Mouse (Mus musculus): ENCODE measurements around the gene Macrod2.

Gene Macrod2

GRCm38 (mm10) chr2:140570874-140571273 is 175.8 kb downstream of the Macrod2 start:
- DNase-seq (ENCODE audit: low spot score in 2 of 2) = no peak

DNA sequence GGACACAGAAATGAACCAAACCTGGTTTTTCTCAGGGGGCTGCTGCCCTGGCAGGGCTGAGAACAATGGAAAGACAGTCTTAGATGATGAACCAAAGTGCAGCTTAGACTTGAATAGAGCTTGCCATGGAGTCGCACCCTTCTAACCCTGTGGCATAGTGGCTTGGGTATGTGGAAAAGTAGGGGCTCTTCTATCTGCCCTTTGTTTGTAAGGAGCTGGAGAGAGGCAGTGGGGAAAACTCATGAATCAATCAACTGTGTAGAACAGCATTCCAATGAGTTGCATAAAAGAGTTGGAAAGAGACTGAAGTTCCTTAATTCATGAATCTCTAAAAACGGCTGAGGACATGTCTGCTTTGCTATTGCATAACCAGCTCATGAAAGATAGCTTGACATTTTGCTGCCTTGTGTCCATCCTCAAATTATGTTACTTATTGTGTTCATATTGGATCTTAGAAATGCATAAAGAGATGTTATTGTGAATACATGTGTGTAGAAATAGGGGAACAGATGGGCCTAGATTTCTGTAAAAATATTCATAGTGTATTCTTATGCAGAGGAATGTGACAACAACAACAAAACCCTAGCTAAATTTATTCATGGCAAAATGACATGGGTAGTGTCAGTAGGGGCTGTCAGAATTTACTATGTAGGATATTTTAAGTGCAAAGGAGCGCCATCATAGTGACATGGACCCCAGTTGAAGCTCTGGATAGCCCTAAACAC is 197.6 kb downstream of the Macrod2 start:
- no peak for DNase-seq (ENCODE audit: low spot score in 2 of 2)

GRCm38 (mm10) chr2:140596906-140597305 is 201.8 kb downstream of the Macrod2 start:
- no peak for DNase-seq (ENCODE audit: low spot score in 2 of 2)

DNA sequence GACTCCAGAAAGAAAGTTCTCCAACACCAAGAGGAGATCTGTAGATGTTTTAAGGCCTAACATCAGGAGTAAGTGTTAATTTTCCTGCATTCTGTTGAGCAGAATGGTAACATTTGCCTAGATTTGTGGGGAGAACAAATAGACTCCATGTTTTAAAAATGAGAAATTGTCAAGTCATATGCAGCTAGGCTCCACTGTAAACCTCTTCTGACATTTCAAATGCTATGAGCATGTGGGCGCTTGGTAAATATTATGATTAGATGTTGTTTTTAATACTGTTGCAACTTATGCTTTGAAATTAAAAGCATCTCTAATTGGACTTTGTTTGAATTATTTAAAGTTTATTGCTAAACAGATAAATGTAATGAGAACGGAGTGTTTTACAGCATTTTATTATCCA is 220.3 kb downstream of the Macrod2 start:
- no peak for DNase-seq (ENCODE audit: low spot score in 2 of 2)

GRCm38 (mm10) chr2:140621730-140622337 is 226.7 kb downstream of the Macrod2 start:
- no peak for DNase-seq (ENCODE audit: low spot score in 2 of 2)

GRCm38 (mm10) chr2:140653481-140653880 is 258.4 kb downstream of the Macrod2 start:
- DNase-seq (ENCODE audit: low spot score in 2 of 2) = no peak

DNA sequence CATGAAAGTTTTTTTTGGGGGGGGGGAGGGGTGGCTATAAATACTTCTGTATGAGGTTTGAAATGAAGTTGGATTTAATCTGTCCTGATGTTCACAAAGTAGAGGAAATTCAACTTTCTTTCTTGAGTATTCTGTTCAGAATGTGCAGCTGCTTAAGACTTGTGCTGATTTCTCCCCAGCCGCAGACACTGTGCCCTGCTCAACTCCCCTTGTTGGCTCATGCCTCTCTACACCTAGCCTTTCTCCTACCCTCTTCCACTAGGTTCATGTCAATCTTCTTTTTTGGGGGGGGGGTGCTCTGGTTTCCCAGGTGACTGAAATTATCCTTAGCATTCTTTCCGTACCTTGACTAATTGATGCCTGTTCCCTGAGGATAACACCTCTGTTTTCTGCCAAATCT is 258.9 kb downstream of the Macrod2 start:
- DNase-seq (ENCODE audit: low spot score in 2 of 2) = no peak

- DNase-seq (ENCODE audit: low spot score in 2 of 2) = no peak
Measured at GRCm38 (mm10) chr2:140662673-140663072, 267.6 kb downstream of the Macrod2 start.

DNA sequence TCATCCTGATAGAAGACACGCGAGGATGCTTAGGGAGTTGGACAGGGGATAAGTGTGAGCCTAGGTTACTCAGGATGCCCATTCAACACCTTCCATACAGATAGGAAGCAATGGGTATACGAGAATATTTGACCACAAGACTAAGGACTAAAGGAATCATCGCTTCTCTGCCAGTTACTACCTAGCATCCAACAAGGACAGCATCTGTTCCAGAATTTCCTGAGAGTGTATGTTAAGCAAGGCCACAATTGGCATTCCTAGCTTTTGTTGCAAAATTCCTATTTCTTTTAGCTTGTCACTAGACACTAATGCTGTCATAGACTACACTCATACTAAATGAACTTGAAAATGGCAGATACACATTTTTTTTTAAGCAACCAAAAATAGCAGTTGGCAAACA is 269.3 kb downstream of the Macrod2 start:
- DNase-seq (ENCODE audit: low spot score in 2 of 2) = no peak

GRCm38 (mm10) chr2:140666846-140667245 is 271.7 kb downstream of the Macrod2 start:
- no peak for DNase-seq (ENCODE audit: low spot score in 2 of 2)

DNA sequence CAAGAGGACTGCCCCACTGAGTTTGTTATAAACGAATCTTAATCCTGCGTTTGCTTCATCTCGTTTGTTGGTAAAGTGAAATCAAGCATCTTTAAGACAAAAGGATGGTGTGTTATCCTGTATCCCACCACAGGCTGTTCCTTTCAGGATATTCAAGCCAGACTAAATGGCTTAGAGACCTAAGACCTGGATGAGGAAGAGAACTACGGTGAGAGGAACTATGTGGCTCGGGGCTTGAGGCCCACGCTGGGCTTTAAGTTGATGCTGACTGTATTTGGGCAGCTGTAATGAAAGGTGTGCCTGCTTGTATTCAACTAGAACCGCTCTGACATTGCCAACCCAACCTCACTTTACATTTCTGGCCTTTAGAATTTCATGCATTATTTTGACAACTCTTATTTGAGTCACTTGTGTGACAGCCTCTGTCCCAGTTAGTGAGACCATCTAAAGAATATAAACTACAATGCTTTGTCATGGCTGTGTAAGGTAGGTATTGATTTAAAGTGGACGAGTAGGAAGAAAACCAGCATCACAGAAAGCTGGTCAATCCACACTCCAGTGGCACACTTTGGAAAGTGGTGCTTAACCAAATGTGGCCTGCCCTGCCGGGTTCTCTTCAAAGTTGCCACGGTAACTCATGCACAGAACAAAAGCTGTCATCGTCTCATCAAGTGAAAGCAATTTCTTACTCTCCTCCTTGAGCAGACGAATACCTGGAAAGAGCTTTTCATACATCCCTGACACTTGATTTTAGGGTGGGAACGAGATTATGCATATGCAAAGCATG is 272.3 kb downstream of the Macrod2 start:
- no peak for DNase-seq (ENCODE audit: low spot score in 2 of 2)

- peak; percentile 54 to 65 for DNase-seq (ENCODE audit: low spot score in 2 of 2)
Measured at GRCm38 (mm10) chr2:140668311-140668710, 273.2 kb downstream of the Macrod2 start.

DNA sequence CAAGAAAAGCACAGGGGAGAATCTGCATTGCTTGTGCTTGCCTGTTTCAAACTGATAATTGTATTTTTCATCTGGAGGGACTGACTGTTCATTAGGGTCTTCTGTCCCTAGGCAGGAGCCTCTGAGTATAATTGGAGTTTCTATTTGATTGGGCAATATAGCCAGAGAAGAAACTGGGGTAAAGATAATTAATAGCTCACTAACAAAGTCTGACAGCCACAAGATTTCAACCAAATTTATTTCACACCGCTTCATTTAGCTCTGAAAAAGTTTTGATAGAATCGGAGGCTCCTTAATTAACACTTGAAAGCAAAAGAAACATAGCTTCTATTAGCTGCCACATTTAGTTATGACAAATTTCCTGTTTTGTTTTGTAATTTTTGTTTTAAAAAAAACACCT is 274.0 kb downstream of the Macrod2 start:
- DNase-seq (ENCODE audit: low spot score in 2 of 2) = no peak

DNA sequence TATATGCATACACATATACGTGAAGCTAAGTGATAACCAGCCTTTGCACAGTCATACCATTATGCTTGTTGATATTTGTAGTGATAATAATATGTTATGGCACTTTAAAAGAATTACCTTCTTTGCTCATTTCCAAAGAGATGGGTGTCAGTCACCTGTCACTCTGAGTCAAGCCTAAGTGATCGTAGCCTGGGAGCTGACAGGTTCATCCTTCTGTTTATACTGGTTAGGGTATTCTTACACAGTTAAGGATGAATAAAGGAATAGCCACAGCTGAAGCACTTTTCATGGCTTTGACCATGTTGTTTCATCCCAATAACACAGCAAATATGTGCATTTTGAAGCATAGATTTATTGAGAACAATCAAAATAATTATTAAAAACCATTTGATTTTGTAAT is 274.7 kb downstream of the Macrod2 start:
- DNase-seq (ENCODE audit: low spot score in 2 of 2) = no peak

- peak; percentile 46 to 55 for DNase-seq (ENCODE audit: low spot score in 2 of 2)
Measured at GRCm38 (mm10) chr2:140670457-140670856, 275.3 kb downstream of the Macrod2 start.

DNA sequence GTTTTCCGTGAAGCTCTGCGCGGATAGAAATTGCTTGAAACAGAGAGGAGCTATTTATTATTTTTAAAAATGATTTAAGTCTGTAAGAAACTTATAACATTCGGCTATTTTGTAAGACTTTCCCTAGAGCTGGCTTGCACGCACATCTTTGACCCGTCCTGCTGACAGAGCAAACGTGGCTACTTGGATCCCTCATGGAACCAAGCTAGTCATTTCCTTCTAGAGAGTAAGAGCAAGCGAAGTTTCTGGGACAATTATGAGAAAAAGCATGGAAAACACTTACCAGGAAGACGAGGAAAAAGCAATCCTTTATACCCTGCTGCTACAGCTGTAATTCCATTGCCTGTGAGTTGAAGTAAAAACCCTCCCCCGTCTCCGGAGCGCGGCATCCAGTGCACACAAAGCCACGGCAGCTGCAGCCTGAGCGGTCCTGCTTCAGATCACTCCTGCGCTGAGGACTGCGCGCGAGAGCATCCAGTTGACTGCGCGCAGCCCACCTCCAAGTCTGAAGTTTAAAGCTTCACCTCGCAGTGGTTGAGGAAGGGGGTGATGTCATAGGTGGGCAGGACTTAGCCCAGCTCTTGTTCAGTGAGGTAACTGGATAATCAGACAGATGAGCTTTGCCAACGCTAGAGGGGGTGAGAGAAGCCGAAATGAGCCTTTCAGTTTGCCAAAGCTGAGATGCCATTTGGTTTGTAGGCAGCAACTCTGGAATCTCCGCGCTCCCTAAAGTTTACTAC is 276.0 kb downstream of the Macrod2 start, which contains the start of gene Flrt3:
TSS of gene Flrt3 (minus strand) at position 507 of the 740 bp plus-strand sequence.
- DNase-seq (ENCODE audit: low spot score in 2 of 2) = peak; percentile 79 to 86

DNA sequence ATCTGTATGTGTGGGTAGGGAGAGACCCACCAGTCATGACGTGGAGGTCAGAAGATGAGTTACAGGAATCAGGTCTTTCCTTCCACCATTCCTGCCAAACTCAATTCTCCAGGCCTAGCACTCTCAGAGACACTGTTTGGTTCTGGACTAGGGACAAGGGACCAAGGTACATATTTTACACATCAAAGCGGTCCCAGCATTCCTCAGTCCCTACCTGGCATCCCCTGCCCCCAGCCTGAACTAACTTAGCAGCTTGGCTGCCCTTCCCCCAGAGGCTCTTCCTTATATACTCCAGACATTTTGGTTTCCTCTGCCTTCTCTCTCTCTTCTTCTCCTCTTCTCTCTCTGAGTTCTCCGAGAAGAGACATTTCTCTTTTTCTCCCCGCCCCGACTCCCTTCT is 278.4 kb downstream of the Macrod2 start:
- no peak for DNase-seq (ENCODE audit: low spot score in 2 of 2)

- DNase-seq (ENCODE audit: low spot score in 2 of 2) = no peak
Measured at GRCm38 (mm10) chr2:140676728-140677127, 281.6 kb downstream of the Macrod2 start.

- no peak for DNase-seq (ENCODE audit: low spot score in 2 of 2)
Measured at GRCm38 (mm10) chr2:140690906-140691305, 295.8 kb downstream of the Macrod2 start.

DNA sequence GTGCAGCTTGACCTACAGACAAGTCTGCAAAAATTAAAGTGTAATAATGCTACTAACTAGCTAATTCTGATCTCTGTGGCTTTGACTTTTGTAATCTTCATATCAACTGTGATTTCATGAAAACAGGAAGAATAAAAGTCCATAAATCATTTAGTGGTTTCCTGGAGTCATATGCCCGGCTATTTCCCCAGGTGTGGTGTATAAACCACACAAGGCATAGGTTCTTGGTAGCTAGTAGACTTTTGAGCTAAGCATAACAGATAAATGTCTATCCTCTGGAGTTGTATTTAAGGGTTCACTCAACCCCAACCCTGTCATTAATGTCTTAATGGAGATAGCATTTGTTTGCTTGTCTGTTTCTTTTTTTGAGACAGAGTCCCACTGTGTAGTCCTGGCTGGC is 296.3 kb downstream of the Macrod2 start:
- no peak for DNase-seq (ENCODE audit: low spot score in 2 of 2)

DNA sequence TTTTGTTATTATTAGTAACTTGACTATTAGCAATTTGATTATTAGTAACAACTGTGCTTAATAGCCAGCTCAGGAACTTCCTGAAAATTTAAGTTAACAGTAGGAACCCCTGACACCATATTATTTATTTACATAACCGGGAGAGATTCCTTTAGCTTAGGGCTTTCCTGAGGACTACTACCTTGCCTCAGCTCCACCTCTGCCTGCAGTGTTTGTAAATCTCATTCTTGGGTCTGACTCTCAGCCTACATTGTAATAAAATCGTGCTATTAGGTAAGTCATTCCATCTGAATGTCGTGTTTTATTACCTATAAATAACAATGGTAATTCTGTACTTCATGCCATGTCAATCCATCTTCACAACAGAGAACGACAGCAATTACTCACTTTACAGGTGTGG is 297.4 kb downstream of the Macrod2 start:
- no peak for DNase-seq (ENCODE audit: low spot score in 2 of 2)

GRCm38 (mm10) chr2:140693845-140694244 is 298.7 kb downstream of the Macrod2 start:
- no peak for DNase-seq (ENCODE audit: low spot score in 2 of 2)

Data from frontal cortex, postnatal 25 days (tissue).